Mouse (Mus musculus) lung, postnatal 0 days (tissue): ENCODE measurements around the gene Btg2.

Experiments used
- CTCF ChIP-seq: IDR thresholded peaks from 2 replicates; pipeline ENCODE4 v1.5.1; 2016; ENCODE audit warnings: antibody characterized with exemption, mild to moderate bottlenecking
- EP300 ChIP-seq: IDR thresholded peaks from 2 replicates; pipeline ENCODE4 v1.6.1; 2016; ENCODE audit warnings: antibody characterized with exemption, mild to moderate bottlenecking, control low read depth

DNA sequence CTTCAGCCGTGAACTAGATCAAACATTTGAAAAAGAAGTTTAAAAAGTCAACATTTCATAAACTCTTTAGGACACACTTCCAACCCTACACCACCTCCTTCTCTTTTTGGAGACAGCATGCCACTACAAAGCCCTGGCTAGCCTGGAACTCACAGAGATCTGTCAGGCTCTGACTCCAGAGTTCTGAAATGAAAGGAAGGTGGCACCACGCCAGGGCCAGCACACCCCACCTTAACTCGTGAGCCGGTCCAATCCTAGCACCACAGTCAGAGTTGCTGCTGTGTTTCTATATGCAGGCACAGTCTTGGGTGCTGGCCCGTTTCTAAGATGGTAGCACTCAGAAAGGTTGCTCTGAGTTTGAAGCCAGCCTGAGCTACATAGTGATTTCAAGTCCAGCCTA is 38.2 kb upstream of the Btg2 start:
- TF ChIP-seq CTCF, result no peak
- TF ChIP-seq EP300, result no peak
